Mouse (Mus musculus): ENCODE data around the gene Mobp. TPM values are rescaled to one million over a fixed set of nuclear protein-coding genes. Genes with fewer than 3 reads are reported as not detected.

The Mobp gene
- polyA plus RNA-seq, 1 experiment from 2014 or later, result 0.82 TPM

GRCm38 (mm10) chr9:120212936-120213335, 63.4 kb downstream of the Mobp start:
- 81% methylated on average over 6 of the region's 6 CpGs for WGBS
- no peaks in the 10 kb centered on the region for H3K27me3 ChIP-seq (ENCODE audit: control insufficient read depth, insufficient read depth, low read length)

DNA sequence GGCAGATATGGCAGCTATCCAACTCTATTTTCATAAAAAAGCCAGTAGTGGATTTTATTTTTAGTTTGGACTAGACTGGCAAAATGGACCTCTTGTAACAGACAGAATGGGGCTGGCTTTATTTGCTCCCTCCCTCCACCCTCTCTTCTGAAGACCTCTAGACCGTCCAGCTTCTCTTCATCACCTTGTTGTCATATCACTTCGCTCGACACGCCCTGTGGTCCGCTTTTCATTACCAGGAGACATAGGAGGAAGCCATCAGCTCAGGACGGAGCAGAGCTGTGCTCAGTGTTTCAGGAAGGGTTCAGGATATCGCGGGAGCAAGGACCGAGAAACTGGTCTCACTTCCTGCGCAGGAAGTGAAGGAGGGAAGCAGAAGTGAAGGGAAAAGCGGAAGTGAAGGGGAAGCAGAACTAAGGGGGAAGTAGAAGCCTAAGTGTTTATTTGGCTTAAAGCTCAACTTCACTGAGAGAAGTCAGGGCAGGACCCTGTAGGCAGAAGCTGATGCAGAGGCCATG, 65.5 kb downstream of the Mobp start:
- Histone ChIP-seq H3K4me2 (no peak overlapping the region), H3K4me1 (ENCODE audit: control insufficient read depth, insufficient read depth, low read length) (no peaks in the 10 kb centered on the region), H3K9ac (ENCODE audit: low read length) (no peak overlapping the region), H3K9me3 (ENCODE audit: control insufficient read depth, low read length) (no peaks in the 10 kb centered on the region), H3K27me3 (ENCODE audit: control insufficient read depth, insufficient read depth, low read length) (no peaks in the 10 kb centered on the region), H3K36me3 (ENCODE audit: control insufficient read depth, insufficient read depth, low read length) (no peaks in the 10 kb centered on the region), H3K27ac (ENCODE audit: low read depth, low read length) (no peak overlapping the region), H3K4me3 (ENCODE audit: low read depth, low read length) (no peak overlapping the region)
- ATAC-seq (ENCODE audit: low FRiP score), result no peak
- no peak for DNase-seq (ENCODE audit: low spot score, missing footprints)
- 90% methylated on average over 11 of the region's 11 CpGs for WGBS

More at GRCm38 (mm10) chr9:120212936-120213335, 63.4 kb downstream of the Mobp start:
- Histone ChIP-seq H3K9ac (ENCODE audit: low read length) (no peak overlapping the region), H3K4me2 (no peak overlapping the region), H3K9me3 (ENCODE audit: control insufficient read depth, low read length) (no peaks in the 10 kb centered on the region), H3K36me3 (ENCODE audit: control insufficient read depth, insufficient read depth, low read length) (no peaks in the 10 kb centered on the region), H3K4me3 (ENCODE audit: low read depth, low read length) (no peak overlapping the region), H3K4me1 (ENCODE audit: control insufficient read depth, insufficient read depth, low read length) (no peaks in the 10 kb centered on the region), H3K27ac (ENCODE audit: low read depth, low read length) (no peak overlapping the region)
- DNase-seq (ENCODE audit: low spot score, missing footprints) (no peak), ATAC-seq (ENCODE audit: low FRiP score) (no peak)

DNA sequence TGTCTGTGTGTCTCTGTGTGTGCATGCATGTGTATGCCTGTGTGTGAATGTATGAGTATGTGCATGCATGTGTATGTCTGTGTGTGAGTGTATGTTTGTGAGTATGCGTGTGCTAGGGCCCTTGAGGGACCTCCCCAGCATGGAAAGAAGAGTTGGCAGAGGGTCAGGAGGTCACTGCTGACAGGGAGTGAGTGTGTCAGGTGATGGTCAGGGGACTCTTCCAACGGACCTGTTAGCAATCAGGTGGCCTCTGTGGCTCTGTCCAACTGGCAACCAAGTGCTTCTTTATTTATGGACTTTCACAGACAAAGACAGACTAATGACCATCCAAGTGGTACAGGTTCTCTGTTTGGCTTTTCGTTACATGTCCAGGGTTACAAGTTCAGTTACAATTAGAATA, 69.9 kb downstream of the Mobp start:
- H3K36me3 ChIP-seq (ENCODE audit: control insufficient read depth, insufficient read depth, low read length), result no peaks in the 10 kb centered on the region
- no peak overlapping the region for H3K9ac ChIP-seq (ENCODE audit: low read length)
- H3K9me3 ChIP-seq (ENCODE audit: control insufficient read depth, low read length), result no peaks in the 10 kb centered on the region
- no peak overlapping the region for H3K4me2 ChIP-seq
- H3K4me1 ChIP-seq (ENCODE audit: control insufficient read depth, insufficient read depth, low read length), result 0 out of 2 replicates have a peak, but pooled peaks cover 3% of the 10 kb centered on the region
- H3K27me3 ChIP-seq (ENCODE audit: control insufficient read depth, insufficient read depth, low read length), result no peaks in the 10 kb centered on the region
- H3K27ac ChIP-seq (ENCODE audit: low read depth, low read length), result no peak overlapping the region
- WGBS, result 77% methylated on average over 3 of the region's 3 CpGs
- no peak overlapping the region for H3K4me3 ChIP-seq (ENCODE audit: low read depth, low read length)
- no peak for DNase-seq (ENCODE audit: low spot score, missing footprints)
- no peak for ATAC-seq (ENCODE audit: low FRiP score)

Other genes with a start within 250 kb of the Mobp start
- gene Gorasp1, start 212.1 kb upstream of the Mobp start, polyA plus RNA-seq (2014; fragmentation: Nextera tagmentation; extraction: Ambion mirVana), result 16.4 and 18.4 TPM in 2 replicates
- 0.10 and 0.20 TPM in 2 replicates for gene Ttc21a, start 212.1 kb upstream of the Mobp start, polyA plus RNA-seq (2014; fragmentation: Nextera tagmentation; extraction: Ambion mirVana)
- 0.34 and 0.67 TPM in 2 replicates for gene Csrnp1, start 165.0 kb upstream of the Mobp start, polyA plus RNA-seq (2014; fragmentation: Nextera tagmentation; extraction: Ambion mirVana)
- not detected in 2 replicates for gene Xirp1, start 126.1 kb upstream of the Mobp start, polyA plus RNA-seq (2014; fragmentation: Nextera tagmentation; extraction: Ambion mirVana)
- gene Cx3cr1, start 79.8 kb upstream of the Mobp start, polyA plus RNA-seq (2014; fragmentation: Nextera tagmentation; extraction: Ambion mirVana), result 2.9 and 4.3 TPM in 2 replicates
- not detected in 2 replicates for gene Ccr8, start 57.6 kb upstream of the Mobp start, polyA plus RNA-seq (2014; fragmentation: Nextera tagmentation; extraction: Ambion mirVana)
- gene Slc25a38, start 39.3 kb upstream of the Mobp start, polyA plus RNA-seq (2014; fragmentation: Nextera tagmentation; extraction: Ambion mirVana), result 33.9 and 36.7 TPM in 2 replicates
- 1,378 and 1,482 TPM in 2 replicates for gene Rpsa, start 22.0 kb upstream of the Mobp start, polyA plus RNA-seq (2014; fragmentation: Nextera tagmentation; extraction: Ambion mirVana)
- gene Myrip, start 151.8 kb downstream of the Mobp start, polyA plus RNA-seq (2014; fragmentation: Nextera tagmentation; extraction: Ambion mirVana), result 0.94 and 1.6 TPM in 2 replicates